Mouse (Mus musculus): ENCODE measurements around the gene Sik3. TPM values are rescaled to one million over a fixed set of nuclear protein-coding genes. Genes with fewer than 3 reads are reported as not detected.

The Sik3 gene
- polyA plus RNA-seq, 1 experiment = 22.2 TPM

DNA sequence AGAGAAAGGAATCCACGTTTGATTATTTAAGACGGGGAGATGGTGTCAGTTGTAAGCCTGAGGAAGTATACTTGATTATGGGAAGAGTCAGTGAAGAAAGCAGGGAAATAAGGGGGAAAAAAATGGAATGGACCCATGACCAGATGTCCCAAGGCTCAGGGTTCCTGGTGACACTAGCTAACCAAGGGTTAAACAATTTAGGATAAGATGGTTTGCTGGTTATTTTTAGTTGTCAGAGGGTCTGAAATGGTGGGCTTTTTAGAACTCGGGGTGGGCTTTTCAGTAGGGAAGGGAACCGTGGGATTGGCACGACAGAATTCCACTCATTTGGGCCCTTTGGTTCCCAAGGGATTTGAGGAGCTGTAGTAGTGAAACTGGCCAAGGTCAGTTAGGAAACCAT lies 996 bp downstream of the Sik3 start:
- DNase-seq = no peak
- TF ChIP-seq POLR2A (IDR thresholded peaks at IDR 0.05; ENCODE audit: borderline replicate concordance, extremely low read depth, low read depth, low read length) (no peak), CTCF (IDR thresholded peaks at IDR 0.05; ENCODE audit: insufficient read depth, low read length) (no peak)

DNA sequence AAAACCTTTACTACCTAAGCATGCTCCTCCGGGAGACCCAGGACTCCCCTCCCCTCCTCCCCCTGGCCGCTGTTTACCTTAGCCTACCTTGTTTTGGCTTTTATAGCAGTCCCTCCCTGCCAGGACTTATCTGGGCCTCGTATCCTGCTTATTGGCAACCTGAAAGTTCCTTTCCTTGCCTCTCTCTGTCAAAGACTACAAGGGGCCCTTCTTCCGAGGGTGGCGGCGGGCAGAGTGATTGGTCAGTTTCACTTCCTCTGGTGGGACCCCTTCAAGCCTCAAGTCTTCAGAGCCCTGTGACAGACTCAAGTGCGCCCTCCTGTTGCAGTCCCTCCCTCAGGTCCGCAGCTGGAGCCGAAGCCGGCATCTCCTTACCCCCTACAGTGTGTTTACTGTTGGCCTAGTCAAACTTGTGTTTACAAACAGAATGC lies 1.6 kb downstream of the Sik3 start:
- no peak for TF ChIP-seq POLR2A (IDR thresholded peaks at IDR 0.05; ENCODE audit: borderline replicate concordance, extremely low read depth, low read depth, low read length)
- Histone ChIP-seq H3K4me1 (ENCODE audit: control insufficient read depth, insufficient read depth, low read length) (peaks cover 19% of the 10 kb centered on the region), H3K4me3 (replicated peaks; ENCODE audit: extremely low read depth, low read depth, low read length) (peak overlapping the region; percentile 54)
- WGBS = 6% methylated on average over 10 of the region's 10 CpGs
- peak; percentile 47 for DNase-seq

More for the DNA sequence above, 996 bp downstream of the Sik3 start:
- Histone ChIP-seq H3K4me1 (ENCODE audit: control insufficient read depth, insufficient read depth, low read length) (peaks cover 19% of the 10 kb centered on the region), H3K4me3 (replicated peaks; ENCODE audit: extremely low read depth, low read depth, low read length) (peak overlapping the region; percentile 94)
- WGBS = 2% methylated on average over 5 of the region's 5 CpGs

GRCm38 (mm10) chr9:46015081-46015551 lies 2.5 kb downstream of the Sik3 start:
- TF ChIP-seq CTCF (IDR thresholded peaks at IDR 0.05; ENCODE audit: insufficient read depth, low read length) (no peak), POLR2A (IDR thresholded peaks at IDR 0.05; ENCODE audit: borderline replicate concordance, extremely low read depth, low read depth, low read length) (0 out of 2 replicates have a peak, but pooled peaks have one; percentile 6)
- WGBS = 9% methylated on average over 8 of the region's 8 CpGs
- H3K4me1 ChIP-seq (ENCODE audit: control insufficient read depth, insufficient read depth, low read length) = peaks cover 19% of the 10 kb centered on the region
- peak overlapping the region; percentile 18 for H3K4me3 ChIP-seq (replicated peaks; ENCODE audit: extremely low read depth, low read depth, low read length)
- DNase-seq = peak; percentile 47

DNA sequence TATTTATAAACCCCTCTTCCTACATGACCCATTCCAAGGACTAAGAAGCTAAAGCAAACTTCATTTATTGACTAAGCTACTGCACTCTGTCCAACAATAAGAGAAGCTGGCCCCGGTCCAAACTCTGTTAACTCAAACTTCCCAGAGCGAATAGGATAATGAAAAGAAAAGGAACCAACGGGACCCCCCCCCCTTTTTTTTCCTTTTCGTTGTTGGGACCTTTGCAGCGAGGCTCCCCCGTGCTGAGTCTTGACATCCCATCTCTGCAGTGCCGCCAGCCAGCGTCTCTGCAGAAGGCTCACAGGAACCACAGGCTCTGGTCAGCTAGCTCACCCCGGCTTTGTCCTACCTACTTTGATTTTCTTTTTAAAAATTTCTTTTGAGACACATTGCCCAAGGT lies 3.2 kb downstream of the Sik3 start:
- no peak overlapping the region for H3K4me3 ChIP-seq (replicated peaks; ENCODE audit: extremely low read depth, low read depth, low read length)
- H3K4me1 ChIP-seq (ENCODE audit: control insufficient read depth, insufficient read depth, low read length) = peaks cover 19% of the 10 kb centered on the region
- TF ChIP-seq CTCF (IDR thresholded peaks at IDR 0.05; ENCODE audit: insufficient read depth, low read length) = no peak
- TF ChIP-seq POLR2A (IDR thresholded peaks at IDR 0.05; ENCODE audit: borderline replicate concordance, extremely low read depth, low read depth, low read length) = no peak
- WGBS = 13% methylated on average over 9 of the region's 9 CpGs
- peak; percentile 48 for DNase-seq

- TF ChIP-seq POLR2A (IDR thresholded peaks at IDR 0.05; ENCODE audit: borderline replicate concordance, extremely low read depth, low read depth, low read length) (no peak), CTCF (IDR thresholded peaks at IDR 0.05; ENCODE audit: insufficient read depth, low read length) (no peak)
- 66% methylated on average over 4 of the region's 4 CpGs for WGBS
- H3K4me3 ChIP-seq (replicated peaks; ENCODE audit: extremely low read depth, low read depth, low read length) = no peak overlapping the region
- DNase-seq = no peak
- peaks cover 19% of the 10 kb centered on the region for H3K4me1 ChIP-seq (ENCODE audit: control insufficient read depth, insufficient read depth, low read length)
Observed at GRCm38 (mm10) chr9:46016417-46016816, 3.8 kb downstream of the Sik3 start.

GRCm38 (mm10) chr9:46018316-46018715 lies 5.7 kb downstream of the Sik3 start:
- DNase-seq = no peak
- Histone ChIP-seq H3K4me1 (ENCODE audit: control insufficient read depth, insufficient read depth, low read length) (peaks cover 15% of the 10 kb centered on the region), H3K4me3 (replicated peaks; ENCODE audit: extremely low read depth, low read depth, low read length) (no peak overlapping the region)
- TF ChIP-seq POLR2A (IDR thresholded peaks at IDR 0.05; ENCODE audit: borderline replicate concordance, extremely low read depth, low read depth, low read length) (no peak), CTCF (IDR thresholded peaks at IDR 0.05; ENCODE audit: insufficient read depth, low read length) (no peak)
- 46% methylated on average over 6 of the region's 6 CpGs for WGBS

DNA sequence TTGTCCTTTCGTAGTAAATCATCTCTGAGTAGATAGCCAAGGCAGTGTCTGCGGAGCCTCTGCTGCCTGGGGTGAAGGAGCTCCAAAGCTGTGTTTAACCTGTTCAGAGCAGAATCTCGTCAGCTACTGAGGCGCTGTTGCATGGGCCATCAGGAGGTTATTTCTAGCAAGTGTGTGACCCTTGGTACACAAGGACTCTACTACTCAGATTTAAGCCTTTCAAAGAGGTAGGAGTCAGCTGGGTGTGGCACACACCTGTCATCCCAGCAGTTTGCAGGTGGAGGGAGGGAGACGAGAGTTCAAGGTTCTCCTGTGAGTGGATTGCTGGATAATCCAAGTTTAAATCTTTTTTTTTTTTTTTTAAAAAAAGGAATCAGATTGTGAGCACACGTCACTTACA lies 7.4 kb downstream of the Sik3 start:
- no peak for DNase-seq
- no peak overlapping the region for H3K4me3 ChIP-seq (replicated peaks; ENCODE audit: extremely low read depth, low read depth, low read length)
- 83% methylated on average over 6 of the region's 6 CpGs for WGBS
- peaks cover 9% of the 10 kb centered on the region for H3K4me1 ChIP-seq (ENCODE audit: control insufficient read depth, insufficient read depth, low read length)
- no peak for TF ChIP-seq POLR2A (IDR thresholded peaks at IDR 0.05; ENCODE audit: borderline replicate concordance, extremely low read depth, low read depth, low read length)
- no peak for TF ChIP-seq CTCF (IDR thresholded peaks at IDR 0.05; ENCODE audit: insufficient read depth, low read length)

- TF ChIP-seq POLR2A (IDR thresholded peaks at IDR 0.05; ENCODE audit: borderline replicate concordance, extremely low read depth, low read depth, low read length) (no peak), CTCF (IDR thresholded peaks at IDR 0.05; ENCODE audit: insufficient read depth, low read length) (no peak)
- no peak overlapping the region for H3K4me3 ChIP-seq (replicated peaks; ENCODE audit: extremely low read depth, low read depth, low read length)
- H3K4me1 ChIP-seq (ENCODE audit: control insufficient read depth, insufficient read depth, low read length) = peaks cover 7% of the 10 kb centered on the region; the same call in 1 of the 2 replicates
- 85% methylated on average over 11 of the region's 11 CpGs for WGBS
- DNase-seq = no peak
Observed at GRCm38 (mm10) chr9:46023591-46023990, 11.0 kb downstream of the Sik3 start.

DNA sequence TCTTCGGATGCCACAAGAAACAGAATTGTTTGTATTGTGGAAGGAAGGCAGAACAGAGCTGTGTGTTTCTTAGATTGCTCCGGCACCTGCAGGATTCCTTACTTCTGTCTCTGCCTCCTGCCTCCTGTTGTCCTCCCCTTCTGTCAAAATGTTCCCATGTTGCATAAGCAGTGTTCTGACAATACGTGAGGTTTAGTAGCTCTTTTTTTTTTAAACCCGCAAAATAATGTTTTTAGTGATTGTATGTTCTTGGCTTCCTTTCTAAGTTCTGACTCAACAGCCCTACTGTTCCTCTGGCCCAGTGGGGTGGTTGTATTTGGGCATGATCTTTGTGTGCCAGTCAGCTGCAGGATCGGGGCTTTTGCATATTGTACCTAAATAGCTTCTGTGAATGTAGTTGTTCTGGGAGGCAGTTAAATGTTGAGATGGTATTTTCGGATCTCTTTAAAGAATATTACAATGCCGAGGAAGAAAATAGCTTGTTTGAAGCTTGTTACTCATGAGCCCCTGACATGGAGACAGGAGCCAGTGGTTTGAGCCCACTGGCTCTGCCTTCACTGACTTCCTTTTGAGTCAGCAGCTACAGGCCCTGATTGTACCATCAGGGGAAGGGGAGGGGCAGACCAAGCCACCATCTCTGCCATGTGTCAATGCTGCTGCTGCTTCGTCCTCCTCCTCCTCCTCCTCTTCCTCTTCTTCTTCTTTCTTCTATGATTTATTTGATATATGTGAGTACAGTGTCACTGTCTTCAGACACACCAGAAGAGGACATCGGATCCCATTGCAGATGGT lies 13.6 kb downstream of the Sik3 start:
- WGBS = 67% methylated on average over 9 of the region's 9 CpGs
- no peak overlapping the region for H3K4me3 ChIP-seq (replicated peaks; ENCODE audit: extremely low read depth, low read depth, low read length)
- H3K4me1 ChIP-seq (ENCODE audit: control insufficient read depth, insufficient read depth, low read length) = peaks cover 11% of the 10 kb centered on the region

GRCm38 (mm10) chr9:46027994-46028393 lies 15.4 kb downstream of the Sik3 start:
- Histone ChIP-seq H3K4me3 (replicated peaks; ENCODE audit: extremely low read depth, low read depth, low read length) (no peak overlapping the region), H3K4me1 (ENCODE audit: control insufficient read depth, insufficient read depth, low read length) (peaks cover 19% of the 10 kb centered on the region)
- no peak for TF ChIP-seq POLR2A (IDR thresholded peaks at IDR 0.05; ENCODE audit: borderline replicate concordance, extremely low read depth, low read depth, low read length)
- no peak for TF ChIP-seq CTCF (IDR thresholded peaks at IDR 0.05; ENCODE audit: insufficient read depth, low read length)
- WGBS = 24% methylated on average over 8 of the region's 8 CpGs
- no peak for DNase-seq

More for the DNA sequence above, 13.6 kb downstream of the Sik3 start:
- TF ChIP-seq CTCF (IDR thresholded peaks at IDR 0.05; ENCODE audit: insufficient read depth, low read length) (no peak), POLR2A (IDR thresholded peaks at IDR 0.05; ENCODE audit: borderline replicate concordance, extremely low read depth, low read depth, low read length) (no peak)
- DNase-seq = no peak

All from lung, adult 2 months (tissue).